Mouse (Mus musculus): Measurements from ENCODE around the gene Agap3. TPM values are rescaled to one million over a fixed set of nuclear protein-coding genes. Genes with fewer than 3 reads are reported as not detected.
A peak's percentile ranks its signal among the peaks of the same experiment; 100 is the strongest.

Gene Agap3
- total RNA-seq, 2 experiments from 2014 or later = 88.4 to 89.2 TPM

DNA sequence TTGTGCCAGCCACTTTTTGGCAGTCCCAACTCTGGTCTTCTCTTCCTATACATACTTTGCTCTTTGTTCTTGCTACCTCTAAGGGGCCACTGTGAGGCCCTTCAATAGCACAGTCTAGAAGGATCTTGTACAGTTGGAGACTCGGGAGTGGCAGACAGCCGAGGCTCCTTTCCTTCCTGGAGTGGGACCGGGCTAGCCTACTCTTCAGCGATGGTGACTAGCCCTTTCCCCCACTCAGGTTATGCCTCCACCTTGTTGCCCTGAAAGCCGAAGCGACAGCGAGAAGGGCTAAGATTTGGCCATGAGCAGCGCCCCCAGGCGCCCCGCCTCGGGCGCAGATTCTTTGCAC lies 24.7 kb upstream of the Agap3 start:
- DNase-seq (ENCODE audit: low spot score in 2 of 2) = no peak

DNA sequence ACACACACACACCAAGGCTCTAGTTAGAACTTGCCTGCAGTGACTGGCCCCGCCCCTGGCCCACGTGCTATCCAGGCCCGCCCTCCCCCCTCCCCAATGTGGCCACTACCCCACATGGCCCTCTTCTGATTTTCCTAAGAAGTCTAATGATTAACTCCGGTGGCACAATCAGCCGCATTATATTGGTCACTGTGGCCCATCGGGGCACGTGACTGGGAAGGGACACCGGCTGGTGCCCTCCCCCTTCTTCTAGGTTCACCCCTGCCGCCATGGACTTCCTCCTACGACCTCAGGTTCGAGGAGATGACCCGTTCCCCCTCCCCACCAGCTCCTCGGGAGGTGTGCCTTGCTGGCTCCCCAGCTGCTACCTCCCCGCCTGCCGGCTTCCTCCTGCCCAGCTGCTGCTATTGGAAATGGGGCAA lies 24.0 kb upstream of the Agap3 start:
- DNase-seq (ENCODE audit: low spot score in 2 of 2) = no peak

DNA sequence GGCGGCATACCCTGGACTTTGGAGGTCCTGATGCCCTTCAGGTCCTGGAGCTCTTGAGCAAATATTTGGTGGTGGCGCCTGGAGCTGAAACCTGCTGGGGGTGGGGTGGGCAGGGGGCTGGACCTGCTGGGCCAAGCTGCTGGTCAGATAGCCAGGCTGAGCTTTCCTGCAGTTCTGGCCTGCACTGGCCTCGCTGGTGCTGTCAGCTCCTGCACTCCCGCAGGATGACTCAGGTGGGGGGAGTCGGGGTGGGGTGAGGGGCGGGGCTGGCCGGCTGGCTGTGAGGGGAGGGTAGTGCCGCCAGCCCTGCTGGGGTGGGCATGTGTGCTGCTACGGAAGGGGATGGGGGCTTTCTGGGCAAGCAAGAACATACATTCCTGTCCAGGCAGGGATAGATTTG lies 23.4 kb upstream of the Agap3 start:
- DNase-seq (ENCODE audit: low spot score in 2 of 2) = no peak

DNA sequence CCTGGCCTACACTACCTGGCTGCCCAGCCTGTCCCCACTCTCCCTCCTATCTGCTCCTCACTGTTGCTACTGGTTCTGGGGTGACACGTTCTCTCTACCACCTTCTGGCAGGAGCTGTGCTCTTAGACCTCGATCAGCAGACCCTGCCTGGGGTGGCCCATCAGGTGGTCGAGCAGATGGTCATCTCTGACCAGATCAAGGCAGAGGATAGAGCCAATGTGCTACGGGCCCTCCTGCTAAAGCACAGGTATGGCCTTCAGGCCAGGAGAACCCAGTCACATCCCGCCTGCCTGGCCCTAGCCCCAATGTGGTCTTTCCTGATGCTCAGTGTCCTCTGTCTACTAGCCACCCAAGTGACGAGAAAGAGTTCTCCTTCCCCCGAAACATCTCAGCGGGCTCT lies 18.0 kb upstream of the Agap3 start:
- DNase-seq (ENCODE audit: low spot score in 2 of 2) = no peak

DNA sequence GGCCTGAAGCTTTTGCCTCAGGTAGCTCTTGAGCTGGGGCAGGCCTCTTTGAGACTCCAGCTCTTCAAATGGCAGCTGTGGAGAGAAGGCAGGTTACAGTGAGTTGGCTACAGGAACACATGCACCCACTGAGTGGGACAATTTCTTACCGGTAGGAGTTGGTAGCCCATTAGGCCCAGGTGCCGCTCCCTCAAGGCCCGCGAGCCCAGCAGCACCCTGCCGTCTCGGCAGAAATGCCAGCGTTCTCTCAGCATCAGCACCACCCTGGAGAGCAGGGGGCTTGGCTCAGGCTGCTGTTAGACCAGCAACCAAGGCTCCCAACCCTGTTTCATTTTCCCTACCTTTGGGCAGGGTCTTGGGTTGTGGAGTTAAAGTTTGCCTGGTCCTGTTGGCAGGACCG lies 10.8 kb upstream of the Agap3 start:
- DNase-seq (ENCODE audit: low spot score in 2 of 2) = no peak

DNA sequence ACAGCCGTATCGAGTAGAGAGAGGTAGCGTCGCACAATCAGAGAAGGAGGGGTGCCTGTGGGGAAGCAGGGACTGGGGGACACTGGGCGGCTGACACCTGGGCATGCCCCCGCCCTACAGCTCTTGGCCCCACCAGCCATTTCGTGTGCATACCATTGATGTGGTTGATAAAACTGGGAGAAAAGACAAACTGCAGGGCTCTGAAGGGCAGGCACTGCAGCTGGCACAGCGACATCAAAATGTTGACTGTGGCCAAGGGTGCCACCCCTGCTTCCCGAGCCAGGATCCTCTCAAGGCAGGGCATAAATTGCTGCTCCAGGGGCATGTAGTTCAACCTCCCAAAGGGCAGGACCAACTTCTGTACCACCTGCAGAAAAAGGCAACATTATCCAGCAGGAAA lies 9.9 kb upstream of the Agap3 start:
- no peak for DNase-seq (ENCODE audit: low spot score in 2 of 2)

DNA sequence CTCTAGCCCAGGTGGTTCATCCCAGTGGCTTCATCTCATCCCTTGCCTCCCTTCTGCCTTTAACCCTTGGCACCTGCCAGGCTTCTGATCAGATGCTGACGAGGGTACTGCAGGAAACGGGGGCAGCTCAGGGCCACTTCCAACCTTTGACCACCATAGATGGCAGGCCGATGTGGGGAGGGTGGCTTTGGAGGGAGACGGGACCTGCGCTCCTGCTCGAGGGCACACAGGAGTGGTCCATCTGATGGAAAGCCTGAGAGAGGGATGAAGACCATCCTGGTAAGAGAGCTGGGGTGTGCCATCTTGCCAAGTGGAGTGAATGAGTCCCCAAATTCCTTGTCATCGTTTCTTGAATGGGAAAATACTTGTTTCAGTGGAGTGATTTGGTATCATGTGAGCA lies 8.8 kb upstream of the Agap3 start:
- no peak for DNase-seq (ENCODE audit: low spot score in 2 of 2)

DNA sequence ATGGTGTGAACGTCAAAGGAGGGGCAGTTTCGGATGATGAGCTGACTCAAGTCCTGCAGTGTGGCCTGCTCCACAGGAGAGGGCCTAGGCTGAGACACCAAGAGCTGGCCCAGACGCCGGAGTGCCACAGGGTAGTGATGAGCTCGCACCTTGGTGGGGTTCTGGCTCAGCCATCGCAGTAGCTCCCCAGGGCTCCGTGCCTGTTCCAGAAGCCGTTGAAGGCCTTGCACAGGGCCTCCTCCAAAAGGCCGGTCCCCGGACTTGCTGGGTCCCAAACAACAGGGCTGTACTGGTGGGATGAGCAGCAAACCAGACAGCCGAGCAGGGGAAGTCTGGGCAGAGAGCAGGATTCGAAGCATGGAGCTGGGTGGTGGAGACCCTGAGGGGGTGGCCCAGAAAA lies 8.1 kb upstream of the Agap3 start:
- DNase-seq (ENCODE audit: low spot score in 2 of 2) = no peak

DNA sequence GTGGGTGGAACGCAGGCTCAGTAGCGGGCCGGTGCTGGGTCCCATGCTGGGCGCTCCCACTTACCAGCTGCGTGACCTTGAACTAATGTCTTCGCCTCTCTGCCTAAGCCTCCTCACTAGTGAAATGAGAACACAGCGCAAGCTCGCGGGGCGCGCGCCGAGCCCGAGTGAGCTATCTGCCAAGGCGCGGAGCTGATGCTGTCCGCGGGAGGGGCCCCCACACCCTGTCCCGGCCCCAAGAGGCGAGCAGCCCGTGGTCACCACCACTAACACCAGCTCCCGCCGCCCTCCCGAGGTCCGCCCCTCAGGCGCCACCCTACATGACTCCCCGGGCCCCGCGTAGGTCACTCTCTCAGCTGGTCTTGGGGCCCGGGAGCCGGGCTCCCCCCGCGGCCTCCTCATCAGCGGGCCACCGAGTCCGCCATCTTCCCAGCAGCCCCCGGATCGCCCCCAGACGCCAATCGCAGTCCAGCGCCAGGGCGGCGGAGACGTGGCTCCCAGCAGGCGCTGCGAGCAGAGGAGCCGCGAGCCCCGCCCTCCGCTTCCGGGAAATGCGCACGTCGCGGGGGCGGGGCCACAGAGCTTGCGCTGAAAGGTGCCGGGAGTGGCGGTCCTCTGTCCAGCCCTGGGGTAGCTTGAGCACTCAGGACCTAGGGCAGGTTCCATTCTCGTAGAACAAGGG lies 7.1 kb upstream of the Agap3 start, which contains the start of gene Fastk:
Gene Fastk, minus strand, starts transcription at position 542 of the 682 bp plus-strand sequence.
- DNase-seq (ENCODE audit: low spot score in 2 of 2) = peak; percentile 85 to 86

DNA sequence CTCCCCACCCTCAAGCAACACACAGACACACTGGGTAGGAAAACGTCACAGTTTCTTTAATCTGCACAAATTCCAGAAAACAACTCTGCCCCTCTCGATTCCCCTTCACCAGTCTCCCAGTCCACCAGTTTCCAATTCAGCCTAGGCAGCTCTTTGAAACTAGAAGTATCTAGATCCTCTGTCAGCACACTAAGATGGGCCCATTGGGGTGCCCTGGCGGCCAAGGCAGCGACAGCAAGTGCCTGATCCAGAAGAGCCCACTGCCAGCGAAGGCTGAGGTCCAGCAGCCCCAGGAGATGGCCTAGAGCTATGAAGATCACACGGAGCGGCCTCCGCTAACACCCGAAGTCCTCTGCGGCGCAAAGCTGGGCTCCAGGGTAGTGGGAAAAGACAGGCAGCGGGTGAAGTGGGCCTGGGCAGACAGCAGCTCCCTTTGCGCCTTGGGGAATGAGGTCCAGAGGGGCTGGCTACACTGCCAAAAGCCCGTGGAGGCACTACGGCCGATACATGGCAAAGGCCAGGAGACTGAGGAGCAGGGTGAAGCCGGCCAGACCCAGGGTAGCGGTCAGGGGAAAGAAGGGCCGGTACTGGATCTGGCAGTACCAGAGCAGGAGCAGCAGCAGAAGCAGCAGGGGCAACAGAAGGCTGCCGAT lies 6.4 kb upstream of the Agap3 start:
- DNase-seq (ENCODE audit: low spot score in 2 of 2) = no peak

DNA sequence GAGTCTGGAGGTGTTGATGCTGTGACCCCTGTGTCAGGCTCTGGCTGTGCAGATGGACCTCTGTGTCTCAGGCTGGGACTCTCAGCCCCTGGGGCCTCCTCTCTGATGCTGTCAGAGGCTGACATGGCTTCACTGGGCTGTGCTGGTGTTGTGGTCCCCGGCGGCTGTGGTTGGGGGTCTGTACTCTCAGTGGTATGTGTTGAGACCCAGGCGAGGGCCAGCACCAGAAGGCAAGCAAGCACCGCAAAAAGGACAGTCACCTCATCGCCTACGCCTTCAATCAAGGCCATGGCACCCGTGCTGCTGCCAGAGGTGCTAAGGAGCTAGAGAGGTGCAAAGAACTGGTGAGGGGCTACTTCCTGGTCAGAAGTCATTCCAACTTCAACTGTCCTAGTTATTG lies 5.3 kb upstream of the Agap3 start:
- DNase-seq (ENCODE audit: low spot score in 2 of 2) = no peak

DNA sequence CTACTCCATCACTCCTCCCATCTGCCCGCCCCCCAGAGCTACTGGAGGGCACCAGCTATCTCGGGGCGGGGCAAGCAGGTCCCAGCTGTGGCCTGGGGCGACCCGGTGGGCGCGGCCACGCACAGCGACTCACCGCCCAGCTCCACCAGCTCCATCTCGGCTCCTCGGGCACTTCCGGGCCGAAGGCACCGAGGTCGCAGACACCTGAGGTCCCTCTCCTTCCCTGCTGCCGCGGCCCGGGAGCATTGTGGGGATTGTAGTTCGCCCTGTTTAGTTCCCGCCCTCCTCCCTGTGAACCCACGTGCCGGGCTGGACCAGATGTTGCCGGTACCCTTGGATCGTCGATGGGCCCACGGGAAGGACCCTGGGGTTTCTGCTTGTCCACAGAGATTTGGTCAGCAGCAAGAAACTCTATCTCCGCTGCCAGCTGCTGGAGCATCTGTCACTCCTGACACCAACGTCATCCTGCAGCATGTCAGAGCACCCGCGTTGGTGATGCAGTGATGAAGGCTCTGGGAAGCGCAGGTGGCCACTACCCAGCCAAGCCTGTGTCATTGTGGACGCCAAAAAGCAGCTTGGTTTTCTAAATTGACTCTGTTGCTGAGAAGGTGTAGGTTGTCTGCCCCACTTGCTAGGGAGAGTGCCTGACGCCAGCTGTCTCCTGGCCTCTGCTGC lies 4.2 kb upstream of the Agap3 start, which contains the start of gene Tmub1:
Gene Tmub1, minus strand, starts transcription at position 231 of the 675 bp plus-strand sequence.
- peak; percentile 62 to 75 for DNase-seq (ENCODE audit: low spot score in 2 of 2)

DNA sequence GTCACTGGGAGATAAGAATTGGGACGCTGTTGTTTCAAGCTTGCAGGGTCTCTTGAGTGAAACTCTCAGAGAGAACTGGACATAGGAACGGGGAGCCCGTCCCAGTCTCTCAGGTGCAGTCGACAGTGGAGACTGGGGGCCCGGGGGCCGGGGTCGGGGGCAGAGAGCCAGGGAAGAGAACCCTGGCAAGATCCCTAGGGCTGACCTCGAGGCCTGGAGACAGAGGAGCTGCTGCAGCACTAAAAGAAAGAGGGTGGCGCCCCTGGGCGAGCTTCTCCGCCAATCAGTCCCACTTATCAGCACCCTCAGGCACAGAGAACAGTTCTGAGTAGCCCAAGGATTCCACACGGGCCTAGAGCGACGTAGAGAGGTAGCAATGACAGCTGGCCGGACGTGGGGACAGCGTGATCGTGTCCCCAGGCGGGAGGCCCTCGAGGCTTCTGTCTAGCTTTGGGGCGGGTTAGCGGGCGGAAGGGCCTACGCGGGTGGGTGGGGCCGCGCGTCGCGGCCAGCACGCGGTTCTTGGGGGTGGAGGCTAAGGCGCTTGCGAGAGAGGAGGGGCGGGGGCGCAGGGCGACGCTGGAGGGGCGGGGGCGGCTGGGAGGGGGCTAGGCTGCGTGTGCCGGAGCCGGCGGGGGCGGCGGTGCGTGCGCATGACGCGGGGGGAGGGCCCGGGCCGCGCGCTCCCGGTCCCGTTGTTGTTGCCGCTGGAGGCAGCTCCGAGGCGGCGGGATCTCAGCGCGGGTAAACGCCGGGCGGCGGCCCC lies 530 bp upstream of the Agap3 start:
- DNase-seq (ENCODE audit: low spot score in 2 of 2) = peak; percentile 59 to 73

DNA sequence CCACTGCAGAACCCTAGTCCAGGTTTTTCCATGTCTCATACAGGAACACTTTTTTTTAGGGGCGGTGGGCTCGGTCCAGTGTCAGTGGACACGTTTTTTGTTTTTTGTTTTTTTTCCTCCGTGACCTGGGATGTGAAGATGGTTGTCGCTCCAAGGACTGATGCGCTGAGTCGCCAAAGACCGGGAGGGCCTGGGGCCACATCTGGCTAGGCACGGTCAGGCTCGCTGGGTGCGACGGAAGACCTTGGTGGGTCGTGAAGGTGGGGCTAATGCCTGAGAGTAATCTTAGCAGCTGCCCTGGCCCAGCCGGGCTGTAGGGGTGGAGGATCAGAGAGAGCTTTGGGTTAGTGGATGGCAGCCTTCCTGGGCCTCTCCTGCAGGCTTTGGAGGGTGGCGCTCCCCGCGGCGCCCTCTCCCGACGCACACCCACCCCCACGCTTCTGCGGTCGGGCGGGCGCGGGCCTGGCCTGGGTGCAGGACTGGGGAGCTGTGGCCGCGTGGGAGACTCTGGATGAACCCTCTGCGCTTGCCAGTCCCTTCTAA lies 785 bp downstream of the Agap3 start:
- DNase-seq (ENCODE audit: low spot score in 2 of 2) = no peak

DNA sequence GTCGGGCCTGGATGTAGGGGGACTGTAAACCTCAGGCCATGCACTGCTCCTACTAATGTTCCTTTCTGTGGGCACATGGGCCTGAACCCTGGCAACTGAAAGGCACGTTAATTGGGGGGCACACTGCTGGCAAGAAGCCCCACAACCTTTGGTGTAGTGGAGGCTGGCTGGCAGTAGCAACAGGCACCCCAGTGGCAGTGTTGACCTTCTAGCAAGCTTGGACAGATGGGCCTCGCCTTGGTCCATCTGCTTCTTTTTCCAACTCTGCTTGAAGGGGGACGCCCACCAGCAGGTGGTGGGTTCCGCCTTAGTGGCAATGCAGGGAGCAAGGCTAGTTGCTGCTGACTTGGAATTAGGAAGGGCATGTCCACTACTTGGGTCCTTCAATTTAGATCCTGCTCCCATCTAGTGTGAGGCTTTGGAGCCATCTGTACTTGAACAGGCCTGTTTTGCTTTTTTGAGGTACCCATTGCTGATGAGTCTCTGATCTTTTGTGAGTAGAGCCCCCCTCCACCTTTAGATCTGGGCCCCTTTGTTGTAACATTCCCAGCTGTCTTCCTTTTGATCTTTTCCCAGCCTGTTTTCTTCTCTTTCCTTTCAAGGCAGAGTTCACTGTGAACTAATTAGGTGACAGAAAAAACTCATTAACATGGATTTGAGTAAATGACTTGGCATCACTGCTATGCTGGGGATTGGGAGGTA lies 1.5 kb downstream of the Agap3 start:
- no peak for DNase-seq (ENCODE audit: low spot score in 2 of 2)

DNA sequence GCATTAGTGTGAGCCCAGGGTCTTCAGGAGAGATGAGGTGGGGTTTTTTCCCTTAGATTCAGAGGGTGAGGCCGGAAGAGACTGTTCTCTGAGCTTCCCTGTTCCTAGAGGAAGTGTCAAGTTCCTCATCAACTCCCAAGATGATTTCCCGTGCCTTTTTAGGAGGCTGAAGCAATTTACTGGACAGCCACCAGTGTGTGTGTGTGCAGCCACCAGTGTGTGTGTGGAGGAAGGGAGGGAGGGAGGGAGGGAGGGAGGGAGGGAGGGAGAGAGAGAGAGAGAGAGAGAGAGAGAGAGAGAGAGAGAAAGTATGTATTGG lies 2.0 kb downstream of the Agap3 start:
- no peak for DNase-seq (ENCODE audit: low spot score in 2 of 2)

DNA sequence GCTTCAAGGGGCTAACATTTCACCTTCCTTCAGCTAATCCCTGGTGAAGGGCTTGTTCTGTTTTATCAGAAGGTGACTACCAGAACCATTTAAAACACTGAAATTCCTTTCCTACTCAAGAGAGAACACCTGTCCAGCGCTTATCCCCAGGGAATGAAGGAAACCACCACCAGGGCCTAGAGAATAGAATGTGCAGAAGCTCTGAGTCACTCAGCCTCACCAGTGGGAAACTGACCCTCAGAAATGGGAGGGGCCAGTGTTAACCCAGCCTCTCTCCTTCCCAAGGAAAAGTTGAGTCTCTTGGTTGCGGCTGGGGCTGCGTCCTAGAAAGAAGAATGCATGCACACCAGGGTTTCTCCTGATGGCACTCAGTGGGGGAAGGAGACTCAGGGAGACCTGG lies 3.1 kb downstream of the Agap3 start:
- DNase-seq (ENCODE audit: low spot score in 2 of 2) = no peak

DNA sequence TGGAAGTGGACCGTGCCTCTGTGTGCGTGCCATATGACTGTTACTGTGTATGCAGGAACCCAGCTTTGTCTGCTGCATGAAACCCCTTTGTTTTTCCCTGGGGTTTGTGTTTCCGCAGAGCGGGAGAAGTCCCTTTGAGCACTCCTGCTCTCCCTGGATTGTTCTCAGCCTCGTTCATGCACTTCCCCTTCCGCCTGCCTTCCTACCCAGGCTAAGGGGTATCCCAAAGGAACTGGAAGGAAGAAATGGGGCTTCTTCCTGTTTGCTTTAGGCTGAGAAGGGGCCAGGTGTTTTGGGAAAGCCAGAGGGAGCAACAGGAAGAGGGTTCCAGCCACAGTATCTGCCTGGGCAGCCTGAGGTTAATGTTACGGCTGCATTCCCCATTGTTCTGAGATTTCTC lies 3.6 kb downstream of the Agap3 start:
- no peak for DNase-seq (ENCODE audit: low spot score in 2 of 2)

DNA sequence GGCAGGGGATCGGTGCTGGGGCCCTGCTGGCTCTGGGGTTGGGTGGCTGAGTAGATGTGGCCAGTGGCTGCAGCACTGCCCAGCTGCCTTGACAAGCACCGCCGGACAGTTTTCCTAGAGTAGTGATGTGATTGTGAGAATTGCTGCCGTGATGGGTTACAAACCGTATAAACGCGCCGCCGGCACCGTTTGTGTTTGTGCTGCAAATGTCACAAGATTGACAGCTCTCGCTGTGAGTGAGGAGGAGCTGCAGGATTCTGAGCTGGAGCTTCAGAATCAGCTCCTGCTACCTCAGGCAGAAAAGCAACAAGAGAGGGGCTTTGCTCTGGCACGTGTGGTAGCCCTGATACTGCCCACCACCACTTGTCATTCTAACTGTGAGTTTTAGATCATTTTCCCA lies 14.8 kb downstream of the Agap3 start:
- DNase-seq (ENCODE audit: low spot score in 2 of 2) = no peak

DNA sequence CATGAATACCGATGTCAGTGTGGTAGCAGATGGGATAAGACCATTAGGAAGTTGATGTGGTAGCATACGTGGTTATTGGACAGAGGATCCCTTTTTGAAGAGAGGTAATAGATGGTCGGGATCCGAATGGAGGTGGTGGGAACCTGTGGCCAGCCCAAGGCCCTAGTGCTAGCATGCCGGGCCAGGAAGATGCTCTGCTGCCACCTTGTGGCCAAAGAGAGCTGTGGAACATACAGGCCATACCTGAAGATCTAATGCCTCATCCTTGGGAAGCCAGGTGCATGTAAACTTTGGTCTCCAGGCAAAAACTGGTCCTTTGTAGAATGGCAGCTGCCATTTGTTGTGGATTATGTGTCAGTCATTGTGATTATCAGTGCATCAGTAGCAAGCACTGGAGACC lies 18.6 kb downstream of the Agap3 start:
- DNase-seq (ENCODE audit: low spot score in 2 of 2) = no peak

Data from adrenal gland, postnatal 4 days (tissue).